Mouse (Mus musculus): ENCODE data around the gene Castor2. TPM values are rescaled to one million over a fixed set of nuclear protein-coding genes. Genes with fewer than 3 reads are reported as not detected.
A peak's percentile ranks its signal among the peaks of the same experiment; 100 is the strongest.

Castor2 gene
- polyA plus RNA-seq, 1 experiment from 2014 or later, result 21.9 TPM

DNA sequence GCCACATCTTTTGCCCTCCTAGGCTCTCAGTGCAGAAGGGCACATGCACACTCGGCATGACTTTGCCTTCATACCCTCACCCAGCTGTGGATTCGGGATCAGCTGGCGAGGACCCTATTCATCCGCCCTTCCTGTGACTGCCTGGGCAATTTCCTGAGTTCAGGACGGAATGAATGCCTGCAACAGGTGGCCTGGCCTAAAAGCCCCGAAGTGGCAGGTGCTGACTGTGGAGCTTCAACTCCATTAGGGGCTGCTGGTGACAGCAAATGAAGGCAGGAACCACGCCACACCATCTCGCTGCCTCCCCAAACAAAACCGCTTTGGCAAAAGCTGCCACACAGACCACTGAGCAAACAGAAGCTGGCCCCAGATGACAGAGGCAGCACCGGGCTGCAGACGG is 52.4 kb downstream of the Castor2 start:
- Histone ChIP-seq H3K9me3 (replicated peaks; ENCODE audit: control insufficient read depth, low read length) (no peaks in the 10 kb centered on the region), H3K4me2 (ENCODE audit: low read length) (no peak overlapping the region), H3K27ac (ENCODE audit: low read depth, low read length) (no peak overlapping the region), H3K36me3 (ENCODE audit: control insufficient read depth, insufficient read depth, low read length) (peaks cover 42% of the 10 kb centered on the region), H3K9ac (ENCODE audit: low read length) (no peak overlapping the region), H3K4me1 (ENCODE audit: control insufficient read depth, insufficient read depth, low read length) (no peaks in the 10 kb centered on the region), H3K27me3 (replicated peaks; ENCODE audit: control insufficient read depth, insufficient read depth, low read length) (no peaks in the 10 kb centered on the region), H3K4me3 (ENCODE audit: low read depth, low read length) (no peak overlapping the region)
- ATAC-seq (no peak), DNase-seq (ENCODE audit: low spot score) (no peak)
- 89% methylated on average over 11 of the region's 11 CpGs for WGBS

- WGBS, result 95% methylated on average over 7 of the region's 7 CpGs
- no peak overlapping the region for H3K27ac ChIP-seq (ENCODE audit: low read depth, low read length)
- ATAC-seq, result no peak
These were observed 56.5 kb downstream of the Castor2 start for GRCm38 (mm10) chr5:134155916-134156466.

DNA sequence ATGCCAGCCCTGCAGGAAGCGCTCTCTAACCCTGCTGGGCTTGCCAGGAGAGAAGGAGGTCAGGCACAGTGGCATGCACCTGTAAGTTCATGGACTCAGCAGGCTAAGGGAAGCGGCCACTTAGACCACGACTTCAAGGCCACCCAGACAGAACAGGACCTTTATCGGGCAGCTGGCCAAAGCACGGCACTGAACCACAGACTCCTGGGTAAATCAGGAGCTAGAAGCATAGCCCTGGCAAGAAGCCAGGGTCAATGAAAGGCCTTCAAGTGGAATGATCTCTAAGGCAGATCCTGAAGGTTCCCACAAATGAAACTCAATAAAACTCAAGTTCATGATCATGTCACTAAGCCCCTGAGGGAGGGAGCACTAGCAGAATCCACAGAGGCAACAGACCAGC is 65.2 kb downstream of the Castor2 start:
- H3K9me3 ChIP-seq (replicated peaks; ENCODE audit: control insufficient read depth, low read length), result no peaks in the 10 kb centered on the region
- H3K36me3 ChIP-seq (ENCODE audit: control insufficient read depth, insufficient read depth, low read length), result peaks cover 24% of the 10 kb centered on the region
- no peak overlapping the region for H3K27ac ChIP-seq (ENCODE audit: low read depth, low read length)
- DNase-seq (ENCODE audit: low spot score), result peak; percentile 63
- 0 out of 2 replicates have a peak, but pooled peaks have one; percentile 23 for ATAC-seq
- H3K4me2 ChIP-seq (ENCODE audit: low read length), result no peak overlapping the region
- H3K9ac ChIP-seq (ENCODE audit: low read length), result no peak overlapping the region
- no peaks in the 10 kb centered on the region for H3K27me3 ChIP-seq (replicated peaks; ENCODE audit: control insufficient read depth, insufficient read depth, low read length)
- no peak overlapping the region for H3K4me3 ChIP-seq (ENCODE audit: low read depth, low read length)
- WGBS, result 52% methylated on average over 5 of the region's 5 CpGs
- peaks cover 10% of the 10 kb centered on the region; the same call in 1 of the 2 replicates for H3K4me1 ChIP-seq (ENCODE audit: control insufficient read depth, insufficient read depth, low read length)

More at GRCm38 (mm10) chr5:134155916-134156466, 56.5 kb downstream of the Castor2 start:
- DNase-seq (ENCODE audit: low spot score), result no peak
- Histone ChIP-seq H3K9ac (ENCODE audit: low read length) (no peak overlapping the region), H3K9me3 (replicated peaks; ENCODE audit: control insufficient read depth, low read length) (no peaks in the 10 kb centered on the region), H3K4me2 (ENCODE audit: low read length) (no peak overlapping the region), H3K27me3 (replicated peaks; ENCODE audit: control insufficient read depth, insufficient read depth, low read length) (no peaks in the 10 kb centered on the region), H3K4me3 (ENCODE audit: low read depth, low read length) (no peak overlapping the region), H3K36me3 (ENCODE audit: control insufficient read depth, insufficient read depth, low read length) (peaks cover 36% of the 10 kb centered on the region; the same call in 1 of the 2 replicates), H3K4me1 (ENCODE audit: control insufficient read depth, insufficient read depth, low read length) (no peaks in the 10 kb centered on the region)

DNA sequence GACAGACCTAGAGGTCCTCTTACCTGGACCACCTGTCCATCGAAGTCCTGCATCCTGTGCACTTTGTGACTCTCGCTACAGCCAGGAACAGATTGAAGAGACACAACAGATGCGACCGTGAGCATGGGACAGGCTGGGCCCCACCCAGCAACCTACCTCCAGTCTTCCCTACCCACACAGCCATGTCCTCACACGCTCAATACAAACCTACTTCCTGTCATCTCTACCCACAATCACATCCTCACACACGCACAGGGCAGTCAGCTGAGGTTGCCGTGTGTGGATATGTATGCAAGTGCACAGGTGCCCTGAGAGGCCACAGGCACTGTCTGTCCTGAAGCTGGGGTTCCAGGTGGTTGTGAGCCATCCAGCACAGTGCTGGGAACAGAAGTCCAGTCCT is 67.1 kb downstream of the Castor2 start:
- no peaks in the 10 kb centered on the region for H3K9me3 ChIP-seq (replicated peaks; ENCODE audit: control insufficient read depth, low read length)
- no peak for DNase-seq (ENCODE audit: low spot score)
- peaks cover 10% of the 10 kb centered on the region; the same call in 1 of the 2 replicates for H3K4me1 ChIP-seq (ENCODE audit: control insufficient read depth, insufficient read depth, low read length)
- peaks cover 34% of the 10 kb centered on the region for H3K36me3 ChIP-seq (ENCODE audit: control insufficient read depth, insufficient read depth, low read length)
- H3K27me3 ChIP-seq (replicated peaks; ENCODE audit: control insufficient read depth, insufficient read depth, low read length), result no peaks in the 10 kb centered on the region
- H3K27ac ChIP-seq (ENCODE audit: low read depth, low read length), result no peak overlapping the region
- H3K9ac ChIP-seq (ENCODE audit: low read length), result no peak overlapping the region
- ATAC-seq, result no peak
- H3K4me3 ChIP-seq (ENCODE audit: low read depth, low read length), result no peak overlapping the region
- 91% methylated on average over 7 of the region's 7 CpGs for WGBS
- H3K4me2 ChIP-seq (ENCODE audit: low read length), result no peak overlapping the region

DNA sequence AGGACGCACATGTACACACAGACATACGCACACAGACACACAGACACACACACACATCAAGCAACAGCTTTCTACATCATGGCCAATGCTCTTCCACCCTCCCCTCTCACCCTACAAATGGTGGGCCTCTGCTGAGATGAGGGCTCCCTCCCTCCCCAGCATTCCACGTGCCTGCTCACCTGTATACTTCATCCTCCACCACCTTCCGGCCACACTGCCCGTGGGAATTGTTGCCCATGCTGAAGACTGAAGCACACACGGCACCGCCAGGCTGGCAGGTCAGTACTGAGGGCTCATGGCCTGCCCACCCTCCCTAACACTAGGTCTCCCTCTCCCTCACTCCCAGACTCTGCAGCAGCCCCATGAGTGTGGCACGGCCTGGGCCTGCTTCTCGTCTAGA is 68.5 kb downstream of the Castor2 start:
- Histone ChIP-seq H3K4me1 (ENCODE audit: control insufficient read depth, insufficient read depth, low read length) (peaks cover 10% of the 10 kb centered on the region; the same call in 1 of the 2 replicates), H3K4me2 (ENCODE audit: low read length) (no peak overlapping the region), H3K27ac (ENCODE audit: low read depth, low read length) (no peak overlapping the region), H3K27me3 (replicated peaks; ENCODE audit: control insufficient read depth, insufficient read depth, low read length) (no peaks in the 10 kb centered on the region), H3K36me3 (ENCODE audit: control insufficient read depth, insufficient read depth, low read length) (peaks cover 29% of the 10 kb centered on the region), H3K4me3 (ENCODE audit: low read depth, low read length) (no peak overlapping the region), H3K9me3 (replicated peaks; ENCODE audit: control insufficient read depth, low read length) (no peaks in the 10 kb centered on the region), H3K9ac (ENCODE audit: low read length) (no peak overlapping the region)
- DNase-seq (ENCODE audit: low spot score) (no peak), ATAC-seq (no peak)
- WGBS, result 92% methylated on average over 9 of the region's 9 CpGs

- Histone ChIP-seq H3K9me3 (replicated peaks; ENCODE audit: control insufficient read depth, low read length) (no peaks in the 10 kb centered on the region), H3K4me3 (ENCODE audit: low read depth, low read length) (no peak overlapping the region), H3K36me3 (ENCODE audit: control insufficient read depth, insufficient read depth, low read length) (peaks cover 22% of the 10 kb centered on the region; the same call in 1 of the 2 replicates), H3K27ac (ENCODE audit: low read depth, low read length) (no peak overlapping the region), H3K27me3 (replicated peaks; ENCODE audit: control insufficient read depth, insufficient read depth, low read length) (no peaks in the 10 kb centered on the region), H3K4me2 (ENCODE audit: low read length) (no peak overlapping the region), H3K9ac (ENCODE audit: low read length) (no peak overlapping the region), H3K4me1 (ENCODE audit: control insufficient read depth, insufficient read depth, low read length) (peaks cover 10% of the 10 kb centered on the region; the same call in 1 of the 2 replicates)
- 88% methylated on average over 10 of the region's 10 CpGs for WGBS
- no peak for DNase-seq (ENCODE audit: low spot score)
- no peak for ATAC-seq
These were observed 69.7 kb downstream of the Castor2 start for GRCm38 (mm10) chr5:134169231-134169630.

- DNase-seq (ENCODE audit: low spot score) (no peak), ATAC-seq (no peak)
- Histone ChIP-seq H3K4me3 (ENCODE audit: low read depth, low read length) (no peak overlapping the region), H3K27me3 (replicated peaks; ENCODE audit: control insufficient read depth, insufficient read depth, low read length) (no peaks in the 10 kb centered on the region), H3K4me1 (ENCODE audit: control insufficient read depth, insufficient read depth, low read length) (peaks cover 2% of the 10 kb centered on the region), H3K27ac (ENCODE audit: low read depth, low read length) (no peak overlapping the region), H3K9ac (ENCODE audit: low read length) (no peak overlapping the region), H3K36me3 (ENCODE audit: control insufficient read depth, insufficient read depth, low read length) (peaks cover 22% of the 10 kb centered on the region; the same call in 1 of the 2 replicates), H3K9me3 (replicated peaks; ENCODE audit: control insufficient read depth, low read length) (no peaks in the 10 kb centered on the region), H3K4me2 (ENCODE audit: low read length) (no peak overlapping the region)
- 95% methylated on average over 8 of the region's 8 CpGs for WGBS
These were observed 70.7 kb downstream of the Castor2 start for GRCm38 (mm10) chr5:134170167-134170566.

- DNase-seq (ENCODE audit: low spot score), result peak; percentile 17
- H3K27ac ChIP-seq (ENCODE audit: low read depth, low read length), result no peak overlapping the region
- no peaks in the 10 kb centered on the region for H3K9me3 ChIP-seq (replicated peaks; ENCODE audit: control insufficient read depth, low read length)
- peaks cover 15% of the 10 kb centered on the region; the same call in 1 of the 2 replicates for H3K36me3 ChIP-seq (ENCODE audit: control insufficient read depth, insufficient read depth, low read length)
- no peaks in the 10 kb centered on the region for H3K27me3 ChIP-seq (replicated peaks; ENCODE audit: control insufficient read depth, insufficient read depth, low read length)
- H3K4me1 ChIP-seq (ENCODE audit: control insufficient read depth, insufficient read depth, low read length), result peaks cover 7% of the 10 kb centered on the region
- no peak overlapping the region for H3K4me2 ChIP-seq (ENCODE audit: low read length)
- no peak for ATAC-seq
- WGBS, result 36% methylated on average over 4 of the region's 4 CpGs
- no peak overlapping the region for H3K4me3 ChIP-seq (ENCODE audit: low read depth, low read length)
- no peak overlapping the region for H3K9ac ChIP-seq (ENCODE audit: low read length)
These were observed 73.7 kb downstream of the Castor2 start for GRCm38 (mm10) chr5:134173206-134173605.

GRCm38 (mm10) chr5:134175696-134176095 is 76.2 kb downstream of the Castor2 start:
- Histone ChIP-seq H3K9me3 (replicated peaks; ENCODE audit: control insufficient read depth, low read length) (no peaks in the 10 kb centered on the region), H3K4me2 (ENCODE audit: low read length) (peak overlapping the region; percentile 84), H3K4me1 (ENCODE audit: control insufficient read depth, insufficient read depth, low read length) (peaks cover 7% of the 10 kb centered on the region), H3K4me3 (ENCODE audit: low read depth, low read length) (peak overlapping the region; percentile 93), H3K27ac (ENCODE audit: low read depth, low read length) (no peak overlapping the region), H3K36me3 (ENCODE audit: control insufficient read depth, insufficient read depth, low read length) (peaks cover 11% of the 10 kb centered on the region; the same call in 1 of the 2 replicates), H3K27me3 (replicated peaks; ENCODE audit: control insufficient read depth, insufficient read depth, low read length) (no peaks in the 10 kb centered on the region), H3K9ac (ENCODE audit: low read length) (peak overlapping the region; percentile 71)
- DNase-seq (ENCODE audit: low spot score) (no peak), ATAC-seq (no peak)
- WGBS, result 9% methylated on average over 10 of the region's 10 CpGs

Measured in forebrain, embryonic 14.5 days (tissue).